In genomic region chr19:14449738-14450137, GRCm38 (mm10) we compare ENCODE assay signal across 9 mouse cellular contexts.
A peak's percentile ranks its signal among the peaks of the same experiment; 100 is the strongest.
DNase-seq lines count a peak whose midpoint lies in the region; ATAC-seq and TF ChIP-seq lines count a peak whose summit lies in the region.
"Had no signal": no experiment of that assay in that cellular context is flagged by ENCODE, and none has a peak within 500 bp of the region (broad histone marks: within the 10 kb centered on the region; RNA-seq: fewer than 3 reads in every experiment).

No protein-coding gene starts in this region.

- no peaks in the 10 kb centered on the region for H3K27me3 ChIP-seq in ES-Bruce4 (ENCODE audit: control insufficient read depth, insufficient read depth, low read length, poor library complexity, severe bottlenecking)
- H3K27me3 ChIP-seq in intestine, postnatal 0 days (replicated peaks; ENCODE audit: control insufficient read depth, insufficient read depth, low read length) = no peaks in the 10 kb centered on the region
- no peaks in the 10 kb centered on the region for H3K27me3 ChIP-seq in midbrain, embryonic 14.5 days (ENCODE audit: control insufficient read depth, insufficient read depth, low read length)
- H3K27me3 ChIP-seq: midbrain, embryonic 12.5 days had no signal

- WGBS in intestine, postnatal 0 days = 96% methylated on average over 3 of the region's 3 CpGs
- 73% methylated on average over 3 of the region's 3 CpGs for WGBS in midbrain, embryonic 14.5 days

- no peak overlapping the region for H3K4me3 ChIP-seq in ES-Bruce4 (ENCODE audit: low read depth, low read length)
- H3K4me3 ChIP-seq in intestine, postnatal 0 days (ENCODE audit: low read depth, low read length) = no peak overlapping the region
- no peak overlapping the region for H3K4me3 ChIP-seq in midbrain, embryonic 14.5 days (replicated peaks; ENCODE audit: low read depth, low read length)
- H3K4me3 ChIP-seq: midbrain, embryonic 12.5 days had no signal

- peak; percentile 26 to 40 for DNase-seq in heart, adult 18-20 months
- DNase-seq in heart, postnatal 4 days = no peak
- DNase-seq in right cerebral cortex, postnatal 25 days = no peak
- DNase-seq in left cerebral cortex, postnatal 36 days (ENCODE audit: low spot score in 2 of 2) = no peak
- no peak for DNase-seq in midbrain, embryonic 14.5 days

- no peak overlapping the region for H3K4me2 ChIP-seq in intestine, postnatal 0 days (replicated peaks; ENCODE audit: low read depth)
- no peak overlapping the region for H3K4me2 ChIP-seq in midbrain, embryonic 14.5 days (ENCODE audit: low read length)
- H3K4me2 ChIP-seq: midbrain, embryonic 12.5 days had no signal

- H3K4me1 ChIP-seq in ES-Bruce4 (ENCODE audit: control insufficient read depth, insufficient read depth, low read length) = no peaks in the 10 kb centered on the region
- H3K4me1 ChIP-seq in intestine, postnatal 0 days (replicated peaks; ENCODE audit: control insufficient read depth, insufficient read depth, low read length) = no peaks in the 10 kb centered on the region
- no peaks in the 10 kb centered on the region for H3K4me1 ChIP-seq in midbrain, embryonic 14.5 days (ENCODE audit: control insufficient read depth, insufficient read depth, low read length)

- TF ChIP-seq POLR2A in ES-Bruce4 (IDR thresholded peaks at IDR 0.05; ENCODE audit: insufficient read depth, low read length) = no peak

- no peak overlapping the region for H3K9ac ChIP-seq in ES-Bruce4 (ENCODE audit: low read depth, poor library complexity, severe bottlenecking)
- no peak overlapping the region for H3K9ac ChIP-seq in intestine, postnatal 0 days (ENCODE audit: low read depth, low read length)
- no peak overlapping the region for H3K9ac ChIP-seq in midbrain, embryonic 14.5 days (replicated peaks; ENCODE audit: low read length)
- H3K9ac ChIP-seq: midbrain, embryonic 12.5 days had no signal

- no peak for TF ChIP-seq EP300 in ES-Bruce4 (IDR thresholded peaks at IDR 0.05; ENCODE audit: insufficient read depth, low read depth, low read length)

- H3K36me3 ChIP-seq in ES-Bruce4 (ENCODE audit: control insufficient read depth, insufficient read depth, low read length, poor library complexity, severe bottlenecking) = peaks cover 49% of the 10 kb centered on the region
- H3K36me3 ChIP-seq in intestine, postnatal 0 days (ENCODE audit: control insufficient read depth, insufficient read depth) = peaks cover 67% of the 10 kb centered on the region
- H3K36me3 ChIP-seq in midbrain, embryonic 14.5 days (ENCODE audit: control insufficient read depth, insufficient read depth, low read length) = peaks cover 44% of the 10 kb centered on the region

- peak; percentile 46 for TF ChIP-seq CTCF in ES-Bruce4 (IDR thresholded peaks at IDR 0.05; ENCODE audit: low read depth, low read length)
- TF ChIP-seq CTCF in intestine, postnatal 0 days (IDR thresholded peaks at IDR 0.05; ENCODE audit: low read depth) = peak; percentile 76

- intact Hi-C loops in left cerebral cortex, postnatal 36 days (cut with DNase I) = no loop called here

- no peak overlapping the region for H3K27ac ChIP-seq in ES-Bruce4 (ENCODE audit: insufficient read depth, low read length)
- H3K27ac ChIP-seq in intestine, postnatal 0 days (ENCODE audit: low read depth, low read length) = no peak overlapping the region
- no peak overlapping the region for H3K27ac ChIP-seq in midbrain, embryonic 14.5 days (replicated peaks; ENCODE audit: low read depth, low read length)
- H3K27ac ChIP-seq: midbrain, embryonic 12.5 days had no signal

- no peaks in the 10 kb centered on the region for H3K9me3 ChIP-seq in ES-Bruce4 (replicated peaks; ENCODE audit: control insufficient read depth, insufficient read depth, low read length, poor library complexity, severe bottlenecking)
- H3K9me3 ChIP-seq in intestine, postnatal 0 days (ENCODE audit: control insufficient read depth) = no peaks in the 10 kb centered on the region
- no peaks in the 10 kb centered on the region for H3K9me3 ChIP-seq in midbrain, embryonic 14.5 days (ENCODE audit: control insufficient read depth, low read length)
- H3K9me3 ChIP-seq: midbrain, embryonic 12.5 days had no signal

- no peak for ATAC-seq in intestine, postnatal 0 days
- ATAC-seq in monocyte, adult 5-6 weeks (replicated peaks; ENCODE audit: insufficient number of reproducible peaks, low FRiP score, low TSS enrichment, poor library complexity, severe bottlenecking) = peak; percentile 54; the same call in 1 of the 2 replicates
- ATAC-seq in midbrain, embryonic 14.5 days (ENCODE audit: low FRiP score, low TSS enrichment) = no peak

Comparison
In these comparisons a context has a peak if more than half of its experiments do, and no peak if none do; other contexts are left out.
1. DNase-seq: peak in heart, adult 18-20 months (2 of 2); none in heart, postnatal 4 days (single experiment), right cerebral cortex, postnatal 25 days (single experiment), left cerebral cortex, postnatal 36 days (0 of 2) and midbrain, embryonic 14.5 days (single experiment).